Mouse (Mus musculus) induced T-regulatory cell, adult 2 months (primary cell): ENCODE data around the gene Pygo2.

Source experiments
- DNase-seq: peaks from one replicate; pipeline ENCODE4 v3.0.0-alpha.2; 2012; ENCODE audit warnings: low read depth

Gene Pygo2

DNA sequence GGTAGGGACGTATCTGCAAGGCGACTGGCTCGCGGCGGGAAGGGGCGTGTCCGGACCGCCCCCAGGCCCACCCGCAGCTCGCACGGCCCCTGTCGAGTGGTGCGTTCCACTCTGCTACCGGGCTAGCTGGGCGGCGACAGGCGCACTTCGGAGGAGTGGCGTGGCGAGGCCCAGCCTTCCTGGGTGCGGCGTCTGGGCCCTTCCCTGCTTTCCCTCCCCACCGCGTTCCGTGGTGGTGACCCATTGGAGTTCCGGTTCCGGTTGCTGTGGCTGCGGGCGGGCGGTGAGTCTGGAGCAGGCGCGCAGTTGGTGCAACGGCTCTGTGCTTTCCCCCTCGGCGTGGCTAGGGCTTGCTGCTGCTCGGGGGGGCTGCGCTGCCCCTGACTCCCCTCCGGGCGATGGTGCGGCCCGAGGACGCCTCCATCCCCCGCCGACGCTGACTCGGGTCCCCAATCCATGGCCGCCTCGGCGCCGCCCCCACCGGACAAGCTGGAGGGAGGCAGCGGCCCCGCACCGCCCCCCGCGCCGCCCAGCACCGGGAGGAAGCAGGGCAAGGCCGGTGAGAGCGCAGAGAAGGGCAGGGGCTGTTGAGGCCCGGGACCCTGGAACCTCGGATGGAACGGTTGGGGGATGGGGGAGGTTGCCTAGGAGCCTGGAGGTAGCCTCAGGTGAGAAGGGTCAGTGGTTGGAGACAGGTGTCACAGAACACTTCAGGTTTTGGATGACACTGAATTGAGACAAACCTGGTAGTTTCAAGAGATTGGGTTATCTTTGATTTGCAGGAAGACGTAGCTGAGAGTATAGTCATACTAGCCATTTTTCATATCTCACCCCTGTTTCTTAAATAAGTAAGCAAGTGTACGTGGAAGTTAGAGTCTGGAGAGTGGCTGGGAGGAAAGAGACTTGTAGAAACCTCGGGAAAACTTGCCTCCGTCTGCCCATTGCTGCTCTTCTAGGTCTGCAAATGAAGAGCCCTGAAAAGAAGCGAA, at the start of gene Pygo2:
TSS of gene Pygo2 (plus strand) at position 44 of the 989 bp plus-strand sequence.
- DNase-seq, result peak; percentile 95

DNA sequence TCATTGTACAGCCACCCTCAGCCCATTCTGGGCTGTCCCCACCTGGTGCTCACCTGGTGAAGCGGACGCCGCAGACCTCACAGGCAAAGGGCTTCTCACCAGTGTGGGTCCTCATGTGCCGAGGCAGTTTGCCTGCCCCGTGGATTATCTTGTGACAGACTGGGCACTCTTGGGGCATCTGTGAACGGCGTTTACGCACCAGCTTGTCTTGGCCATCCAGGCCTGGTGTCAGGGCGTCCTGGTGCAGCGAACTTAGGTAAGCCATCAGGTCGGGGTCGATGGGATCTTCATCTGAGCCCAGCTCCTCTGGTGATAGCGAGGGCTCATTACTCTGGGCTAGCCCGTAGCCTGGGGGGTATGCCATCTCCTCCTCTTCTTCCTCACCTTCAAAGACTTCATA, 49.7 kb upstream of the Pygo2 start:
- DNase-seq, result peak; percentile 17

DNA sequence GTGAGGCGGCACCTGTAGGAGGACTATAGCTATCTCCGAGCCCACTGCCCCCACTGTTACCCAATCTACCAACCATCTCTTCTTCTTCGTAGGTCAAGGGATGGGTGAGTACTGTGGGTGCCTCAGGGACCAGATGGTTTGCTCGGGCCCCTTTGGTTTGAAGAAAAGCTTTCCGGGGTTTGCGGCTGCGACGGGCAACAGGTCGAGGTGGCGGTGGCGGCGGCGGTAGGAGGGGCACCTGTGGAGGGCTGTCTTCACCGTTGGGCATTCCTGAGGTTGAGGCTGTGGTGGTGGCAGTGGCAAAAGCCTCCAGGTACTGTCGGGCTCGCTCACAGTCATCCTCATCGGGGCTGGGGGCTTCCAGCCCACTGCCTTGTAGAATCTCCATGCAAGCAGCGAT, 49.3 kb upstream of the Pygo2 start:
- DNase-seq, result no peak

DNA sequence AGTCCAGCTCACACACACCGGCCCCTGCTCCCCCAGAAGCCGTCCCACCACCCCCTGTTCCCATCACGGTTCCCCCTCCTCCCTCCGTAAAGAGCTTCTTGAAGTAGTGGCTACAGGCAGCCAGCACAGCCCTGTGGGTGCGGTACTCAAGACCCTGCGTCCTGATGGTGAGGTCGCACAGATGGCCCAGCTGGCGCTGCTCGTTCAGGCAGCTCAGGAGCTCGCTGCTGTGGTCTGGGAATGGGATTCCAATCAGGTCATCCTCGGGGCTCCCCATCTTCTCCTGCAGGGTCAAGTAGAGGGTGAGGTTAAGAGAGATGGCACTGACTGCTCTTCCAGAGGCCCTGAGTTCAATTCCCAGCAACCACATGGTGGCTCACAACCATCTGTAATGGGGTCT, 48.8 kb upstream of the Pygo2 start:
- DNase-seq, result no peak

DNA sequence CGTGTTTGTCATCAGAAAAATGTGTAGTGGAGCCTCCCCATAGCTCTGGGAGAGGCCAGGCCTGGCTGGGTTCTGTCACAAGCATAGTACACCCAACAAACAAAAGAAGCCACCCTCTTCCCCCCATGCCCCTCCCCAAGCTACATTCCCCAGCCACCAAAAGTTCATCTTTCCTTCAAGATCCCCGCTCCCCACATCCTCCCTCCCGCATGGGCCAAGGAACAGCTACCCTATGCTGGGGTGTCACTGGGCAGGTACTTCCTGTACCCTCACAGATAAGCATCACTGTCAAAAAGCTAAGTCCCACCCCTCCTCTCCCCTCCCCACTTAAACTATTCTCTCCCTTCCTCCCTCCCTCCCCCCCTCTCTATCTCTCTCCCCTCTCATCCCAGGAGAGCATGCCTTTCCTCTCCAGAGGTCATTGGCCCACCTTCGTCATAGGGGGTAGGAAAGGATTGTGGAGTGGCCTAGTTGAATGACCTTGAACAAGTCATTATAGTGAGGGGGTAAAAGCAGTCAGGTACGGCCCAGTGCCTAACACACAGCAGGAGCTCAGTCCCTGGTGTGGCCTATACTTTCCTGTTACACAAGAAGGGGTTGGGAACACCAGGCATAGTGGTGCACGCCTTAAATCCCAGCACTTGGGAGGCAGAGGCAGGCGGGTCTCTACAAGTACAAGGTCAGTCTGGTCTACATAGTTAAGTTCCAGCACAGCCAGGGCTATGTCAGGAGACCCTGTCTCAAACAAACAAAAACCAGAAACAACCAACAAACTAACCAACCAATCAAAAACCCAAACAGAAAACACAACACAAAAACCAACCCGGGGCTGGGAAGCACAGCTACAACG, 47.8 kb upstream of the Pygo2 start:
- DNase-seq, result peak; percentile 64

DNA sequence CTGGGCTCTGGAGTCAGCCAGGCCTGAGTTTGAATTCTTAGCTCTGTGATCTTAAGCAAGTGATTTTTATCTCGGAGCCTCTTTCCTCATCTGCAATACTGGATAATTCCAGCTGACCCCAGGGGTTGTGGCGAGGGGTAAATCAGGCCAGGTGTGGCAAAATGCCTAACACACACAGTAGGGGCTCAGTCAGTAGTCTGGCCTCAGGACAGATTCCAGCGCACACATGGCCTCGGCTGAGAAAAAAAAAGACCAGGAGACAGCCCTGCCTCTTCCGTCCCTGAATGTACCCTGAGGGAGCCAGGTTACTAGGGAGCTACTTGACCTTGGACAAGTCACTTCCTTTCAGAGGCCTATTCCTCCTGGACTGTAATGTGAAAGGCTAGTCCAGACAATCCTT, 47.1 kb upstream of the Pygo2 start:
- DNase-seq, result peak; percentile 36

DNA sequence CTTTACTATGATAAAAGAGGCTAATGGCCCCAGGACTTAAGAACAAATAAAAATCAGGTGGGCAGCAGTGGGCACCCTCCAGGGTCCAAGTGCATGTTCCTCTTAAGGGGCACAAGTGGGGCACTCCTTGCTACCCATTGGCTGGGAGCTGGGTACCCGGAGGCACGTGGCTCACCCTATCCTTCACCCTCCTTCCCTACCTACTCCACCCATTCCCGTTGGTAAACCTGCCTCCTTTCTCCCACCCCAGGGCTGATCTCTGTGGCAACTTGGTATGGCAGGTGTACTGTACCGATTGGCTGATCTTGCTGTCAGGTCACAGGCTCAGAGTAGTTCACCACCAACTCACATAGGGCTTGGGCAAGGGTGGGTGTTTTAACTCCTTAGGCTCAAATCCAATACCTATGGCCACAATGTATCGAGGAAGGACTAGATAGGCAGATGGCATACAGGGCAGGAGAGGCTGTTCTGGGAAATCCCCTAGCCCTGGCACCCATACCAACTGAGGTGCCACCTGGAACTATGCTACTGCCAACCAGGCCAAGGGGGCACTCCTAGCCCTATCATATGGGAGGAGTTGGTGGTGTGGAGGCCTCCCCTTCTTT, 46.3 kb upstream of the Pygo2 start:
- DNase-seq, result peak; percentile 56

DNA sequence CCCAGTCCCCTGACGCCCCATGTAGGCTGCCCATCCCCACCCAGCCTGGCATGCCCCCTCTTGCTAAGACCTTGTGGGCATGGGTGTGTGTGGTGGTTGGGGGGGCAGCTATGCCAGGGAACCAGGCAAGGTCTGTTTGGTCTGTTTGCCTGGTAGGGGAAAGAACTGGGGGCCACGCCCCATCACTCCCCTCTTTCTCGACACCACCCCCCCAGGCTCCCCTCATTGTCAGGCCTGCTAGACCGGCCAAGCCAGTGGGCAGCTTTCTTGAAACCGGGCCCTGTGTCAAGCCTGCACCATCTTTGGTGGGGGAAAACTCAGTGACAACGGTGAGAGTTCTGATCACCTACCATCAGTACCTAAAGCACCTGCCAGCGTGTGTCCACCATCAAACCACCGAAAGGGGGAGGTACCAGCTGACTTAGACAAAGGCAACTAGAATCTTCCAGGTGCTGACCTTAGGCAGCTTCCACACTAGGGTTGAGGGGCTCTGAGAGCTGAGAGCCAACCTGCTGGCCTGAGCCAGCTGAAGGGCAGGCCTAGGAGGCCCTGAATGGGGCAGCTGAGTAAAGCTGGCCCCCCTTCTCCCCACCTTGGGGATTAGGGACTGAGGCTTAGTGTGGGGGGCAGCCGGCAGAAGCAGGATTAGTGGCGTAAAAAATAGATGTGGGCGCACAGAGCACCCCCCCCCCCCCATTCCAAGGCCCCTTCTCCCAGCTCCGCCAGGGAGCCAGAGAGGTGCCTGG, 45.5 kb upstream of the Pygo2 start:
- DNase-seq, result peak; percentile 52

DNA sequence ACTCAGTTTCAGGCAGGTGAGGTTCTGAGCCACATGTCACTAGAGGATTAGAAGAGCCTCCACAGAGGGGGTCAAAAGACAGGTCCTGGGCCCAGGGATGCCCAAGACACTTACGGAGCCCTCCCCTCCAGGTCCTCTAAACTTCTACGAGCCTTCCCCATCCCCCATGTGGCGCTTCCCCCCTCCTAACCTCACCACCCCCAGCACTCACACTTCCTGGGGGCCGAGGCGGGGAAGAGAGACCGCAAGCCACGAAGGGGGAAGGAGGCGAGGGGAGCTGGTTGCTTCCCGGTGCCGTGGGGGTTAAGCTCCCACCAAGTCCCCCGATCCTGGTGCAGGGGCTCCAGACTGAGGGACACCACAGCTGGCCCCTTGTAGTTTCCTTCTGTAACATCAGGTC, 44.6 kb upstream of the Pygo2 start:
- DNase-seq, result peak; percentile 69

DNA sequence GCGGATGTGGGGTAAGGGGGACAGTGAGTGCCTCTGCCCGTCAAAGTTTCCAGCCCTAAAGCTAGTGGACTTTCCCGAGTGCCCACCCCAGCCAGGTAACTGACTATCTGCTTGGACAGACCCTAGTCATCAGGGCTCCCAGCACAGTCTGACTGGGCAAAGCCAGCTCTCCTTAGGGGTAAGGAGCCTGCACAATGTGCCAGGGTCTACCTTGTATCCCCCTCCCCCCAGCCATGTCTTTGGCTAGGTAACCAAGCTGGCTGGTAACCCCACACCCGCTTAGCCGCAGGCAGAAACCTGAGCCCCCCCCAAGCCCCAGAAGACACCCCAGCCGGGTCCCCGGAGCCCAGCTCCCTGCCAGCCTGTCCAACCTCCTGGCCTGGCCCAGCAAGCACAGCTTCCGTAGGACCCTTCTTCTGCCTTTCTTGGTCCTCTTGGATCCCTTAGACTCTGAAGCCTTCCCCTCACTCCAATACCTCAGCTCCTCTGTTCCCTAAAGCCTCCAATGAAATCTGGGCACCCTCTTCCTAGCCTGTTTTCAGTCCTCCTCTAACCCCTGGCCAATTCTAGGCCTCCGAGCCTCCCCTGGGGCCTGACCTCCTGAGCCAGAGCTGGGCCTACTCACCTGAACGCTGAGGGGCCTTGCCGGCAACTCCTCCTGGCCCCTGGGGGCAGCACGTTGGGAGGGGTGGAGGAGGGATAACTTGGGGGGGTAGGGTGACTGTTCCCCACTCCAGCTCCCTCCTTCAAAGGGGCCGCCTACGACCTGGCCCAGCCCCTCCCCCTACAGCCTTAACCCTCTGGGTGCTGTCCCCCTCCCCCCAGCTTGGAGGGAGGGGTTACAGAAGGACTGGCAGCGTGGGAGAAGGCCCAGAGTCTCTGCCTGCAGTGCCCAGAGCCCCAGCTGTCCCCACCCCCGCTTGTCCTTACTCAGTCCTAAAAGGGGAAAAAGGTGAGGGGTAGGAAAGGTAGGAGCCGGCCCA, 43.3 kb upstream of the Pygo2 start:
- DNase-seq, result peak; percentile 84

DNA sequence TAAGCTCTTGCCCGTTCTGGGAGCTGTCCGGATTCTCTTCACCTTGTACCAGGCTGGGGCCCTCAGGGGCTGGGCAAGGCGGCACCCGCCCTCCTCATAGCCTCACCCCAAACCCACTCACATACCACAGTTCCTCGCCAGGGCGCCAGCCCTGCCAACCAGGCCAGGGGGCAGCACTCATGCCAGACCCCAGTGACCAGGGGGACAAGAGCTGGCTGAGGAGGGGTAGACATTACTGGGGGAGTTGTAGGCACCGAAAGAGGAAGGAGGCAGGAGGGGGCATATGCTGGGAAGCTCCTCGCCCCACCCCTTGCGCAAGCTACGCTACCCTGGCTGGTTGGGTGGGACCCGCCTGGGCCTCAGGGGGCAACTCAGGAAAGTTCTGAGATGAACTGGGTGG, 42.4 kb upstream of the Pygo2 start:
- DNase-seq, result no peak

DNA sequence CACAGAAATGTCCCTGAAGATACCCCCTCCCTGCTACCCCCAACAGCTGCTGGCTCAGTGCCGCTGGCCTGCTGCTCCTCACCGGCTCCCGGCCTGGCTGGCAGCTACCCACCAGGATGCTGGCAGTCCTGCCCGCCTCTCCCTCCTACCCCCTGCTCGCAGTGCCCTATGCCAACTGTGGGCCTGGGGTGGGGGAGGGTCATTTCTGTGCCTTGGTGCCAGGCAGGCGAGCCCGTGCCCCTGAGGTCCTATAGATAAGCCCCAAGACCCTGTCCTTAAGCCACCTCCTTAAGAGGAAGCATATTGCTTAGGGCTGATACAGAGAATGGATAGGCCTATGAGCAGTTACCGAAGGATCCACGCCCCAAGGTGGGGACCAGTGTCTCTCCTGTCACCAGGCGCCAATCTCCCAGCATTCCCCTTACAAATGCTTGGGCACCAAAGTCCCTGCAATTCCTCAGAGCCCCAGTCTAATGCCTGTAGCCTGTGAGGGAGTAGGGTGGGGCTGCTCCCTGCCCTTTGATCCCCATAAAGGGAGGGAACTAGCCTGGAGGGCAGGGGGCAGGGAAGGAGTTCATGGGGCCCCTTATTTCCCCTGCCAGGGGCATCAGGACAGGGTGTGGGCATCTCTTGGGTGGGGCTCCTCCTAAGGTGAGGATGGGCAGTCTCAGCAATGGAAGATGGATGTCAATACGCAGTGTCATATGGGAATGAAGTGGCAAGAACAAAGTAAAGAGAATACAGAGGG, 41.7 kb upstream of the Pygo2 start:
- DNase-seq, result peak; percentile 57

DNA sequence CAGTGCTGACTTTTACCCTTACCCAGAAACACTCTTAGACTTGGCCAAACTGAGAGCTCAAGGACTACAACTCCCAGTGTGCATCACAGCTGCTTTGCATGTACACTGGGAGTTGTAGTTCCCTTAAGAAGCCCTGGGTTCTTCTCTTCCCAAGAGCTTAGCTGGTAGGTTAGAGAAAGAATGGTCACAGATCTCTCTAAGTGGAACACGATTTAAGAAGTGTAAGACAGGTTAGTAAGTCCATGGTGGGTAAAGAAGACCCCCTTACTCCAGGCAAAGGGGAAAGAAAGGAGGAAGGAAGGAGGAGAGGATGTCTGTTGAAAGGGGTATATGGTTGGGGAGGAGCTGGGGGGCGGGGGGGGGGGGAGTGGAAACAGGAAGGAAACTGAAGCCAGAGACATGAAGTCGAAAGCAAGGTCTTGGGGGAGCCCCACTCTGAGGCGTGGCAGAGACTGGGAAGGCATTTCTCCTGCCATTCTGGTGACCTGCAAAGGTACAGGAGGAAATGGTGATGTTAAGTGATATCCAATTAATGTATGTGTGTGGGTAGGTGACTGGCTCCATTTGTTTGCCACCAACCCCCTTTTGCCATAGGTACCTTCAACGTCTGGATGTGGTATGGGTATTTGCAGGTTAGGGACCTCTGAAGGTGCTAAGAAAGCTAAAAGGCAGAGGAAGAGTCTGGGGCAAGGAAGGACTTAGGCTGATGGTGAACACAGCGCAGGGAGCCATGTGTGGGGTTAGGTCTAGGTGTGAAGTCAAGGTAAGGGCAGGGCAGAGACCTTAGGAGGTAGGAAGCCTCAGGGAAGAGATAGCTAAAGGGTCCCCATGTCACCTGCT, 40.9 kb upstream of the Pygo2 start:
- peak; percentile 89 for DNase-seq

DNA sequence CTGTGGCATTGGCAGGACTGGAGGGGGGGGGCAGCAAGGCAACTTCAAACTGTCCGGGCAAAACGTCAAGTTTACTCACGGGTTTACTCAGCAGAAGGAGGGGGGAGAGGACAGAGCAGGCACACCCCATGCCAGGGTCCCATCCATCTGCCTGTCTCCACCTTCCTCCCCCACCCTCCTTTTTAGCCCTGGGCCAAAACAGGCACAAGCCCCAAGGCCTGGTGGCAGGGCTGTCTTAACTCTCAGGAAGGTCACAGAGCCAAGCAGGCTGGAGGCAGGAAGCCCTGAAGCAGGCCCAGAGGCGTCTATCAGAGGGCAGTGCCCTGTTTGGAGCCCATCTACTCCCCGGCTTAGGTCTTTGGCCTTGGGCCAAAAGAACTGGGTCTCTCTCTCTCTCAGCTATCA, 39.9 kb upstream of the Pygo2 start:
- no peak for DNase-seq

DNA sequence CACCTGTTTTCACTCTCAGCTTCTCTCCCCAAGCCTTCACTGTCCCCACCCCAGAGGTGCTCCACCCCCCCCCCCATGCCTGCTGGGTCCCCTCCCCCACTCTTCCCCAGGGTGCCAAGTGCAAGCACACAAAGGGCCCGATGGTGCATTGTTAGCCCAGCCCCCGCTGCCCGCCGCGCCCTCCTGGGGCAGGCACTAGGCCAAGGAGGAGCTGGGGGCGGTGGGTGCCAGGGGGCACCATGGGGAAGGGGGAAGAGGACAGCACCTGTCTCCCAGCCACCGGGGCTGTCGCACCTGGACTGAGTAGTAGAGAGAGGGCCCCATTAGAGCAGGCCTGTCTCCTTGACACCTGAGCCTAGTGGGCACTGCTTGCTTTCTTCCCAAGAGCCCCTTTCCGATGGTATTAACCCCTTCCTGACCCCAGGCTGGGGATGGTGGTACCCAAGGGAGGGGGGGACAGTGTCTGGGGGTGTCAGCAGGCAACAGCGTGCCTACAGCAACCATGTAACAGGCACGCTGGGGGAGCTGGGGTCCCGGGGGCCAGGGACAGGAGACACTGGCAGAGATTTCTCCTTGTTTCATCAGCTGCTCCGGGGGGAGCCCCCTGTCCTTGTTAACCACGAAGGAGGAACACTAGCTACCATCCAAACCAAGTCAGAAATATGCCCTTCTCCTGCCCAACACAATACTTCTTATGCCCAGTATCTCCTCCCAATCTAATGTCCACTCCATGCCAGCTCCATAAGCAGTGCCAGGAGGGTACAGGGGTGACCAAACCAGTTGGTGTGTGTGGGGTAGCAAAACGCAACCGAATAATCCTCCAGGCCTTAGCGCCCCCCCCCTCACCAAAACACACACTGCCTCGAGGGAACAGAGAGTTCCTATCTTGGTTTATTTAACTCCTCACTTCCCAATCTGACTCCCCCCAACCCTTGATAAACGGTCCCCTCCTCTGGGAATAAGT, 39.0 kb upstream of the Pygo2 start:
- DNase-seq, result peak; percentile 62

DNA sequence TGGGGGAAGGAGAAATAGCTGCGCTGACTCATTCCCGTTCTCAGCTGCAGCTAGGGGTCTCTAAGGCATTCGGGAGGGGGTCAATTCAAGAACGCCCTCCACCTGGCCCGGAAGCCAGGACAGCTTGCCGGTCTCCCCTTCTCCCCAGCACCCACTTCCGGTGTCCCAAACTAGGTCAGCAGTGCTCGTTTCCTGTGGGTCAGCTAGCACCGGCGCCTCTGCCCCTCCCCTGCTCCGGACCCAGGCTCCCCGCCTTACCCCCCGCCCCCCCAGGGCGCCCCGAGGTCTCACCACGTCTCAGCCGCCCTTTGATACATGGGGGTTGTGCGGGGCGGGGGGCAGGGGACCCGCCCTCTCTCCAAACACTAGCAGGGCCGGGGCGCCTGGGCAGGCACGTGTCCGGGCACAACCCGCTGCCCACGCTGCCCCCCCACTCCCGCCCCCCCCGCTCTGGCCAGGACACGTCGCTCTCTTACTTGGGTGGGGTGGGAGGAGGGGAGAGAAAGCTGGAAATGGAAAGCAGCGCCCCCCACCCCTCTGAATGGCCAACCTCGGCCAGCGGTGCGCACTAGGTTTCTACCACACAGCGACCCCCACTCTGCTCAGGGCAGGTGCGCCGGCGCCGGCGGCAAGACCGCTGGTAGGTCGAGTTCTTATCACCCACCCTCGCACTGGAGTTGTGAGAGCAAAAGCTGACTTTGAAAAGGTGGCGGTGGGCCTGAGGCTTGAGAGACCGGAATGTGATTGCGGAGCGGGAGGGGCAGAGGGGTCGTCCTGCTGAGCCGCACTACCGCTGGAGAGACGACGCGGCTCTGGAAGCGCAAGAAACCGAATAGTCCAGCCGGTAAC, 38.1 kb upstream of the Pygo2 start:
- DNase-seq, result peak; percentile 58

DNA sequence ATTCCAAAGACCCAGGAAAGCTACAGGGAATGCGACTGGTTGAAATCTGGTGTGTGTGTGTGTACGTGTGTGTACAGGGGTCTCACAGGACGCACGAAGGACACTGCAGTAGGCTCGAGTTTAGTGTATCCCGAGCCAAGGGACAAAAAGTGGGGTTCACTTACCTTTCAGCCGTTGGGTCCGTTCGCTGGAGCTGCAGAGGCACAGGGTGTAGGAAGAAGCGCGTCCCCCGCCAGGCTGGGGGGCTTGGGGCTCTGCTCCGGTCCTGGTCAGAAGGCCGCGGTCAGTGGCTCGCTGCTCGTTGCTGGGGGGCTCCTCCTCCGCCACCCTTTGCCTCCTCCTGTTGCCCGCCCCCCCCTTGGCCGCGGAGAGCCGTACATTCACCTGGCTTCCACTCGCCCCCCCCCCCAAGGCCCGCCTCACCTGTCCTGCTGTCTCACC, 37.1 kb upstream of the Pygo2 start:
- peak; percentile 60 for DNase-seq
